Mouse (Mus musculus): ENCODE data around the gene Tirap.

Tirap gene

DNA sequence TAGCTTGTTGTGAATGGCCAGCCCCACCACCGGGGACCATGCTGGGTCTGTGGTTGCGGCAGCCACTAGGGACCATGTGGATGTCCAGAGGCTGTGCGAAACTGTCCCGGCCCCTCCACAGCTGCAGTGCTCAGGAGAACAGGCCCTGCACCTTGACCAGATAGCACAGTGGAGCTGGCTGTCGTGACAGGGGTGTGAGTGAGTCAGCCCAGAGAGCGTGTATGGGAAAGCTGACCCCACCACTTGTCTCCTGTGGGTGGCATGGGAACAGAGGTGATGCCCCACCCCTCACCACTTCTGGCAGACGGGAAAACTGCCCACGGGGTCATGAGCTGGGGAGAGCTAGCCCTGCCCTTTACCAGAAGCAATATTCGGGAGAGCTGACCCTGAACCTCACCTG, 55.0 kb downstream of the Tirap start:
- no peak for DNase-seq

DNA sequence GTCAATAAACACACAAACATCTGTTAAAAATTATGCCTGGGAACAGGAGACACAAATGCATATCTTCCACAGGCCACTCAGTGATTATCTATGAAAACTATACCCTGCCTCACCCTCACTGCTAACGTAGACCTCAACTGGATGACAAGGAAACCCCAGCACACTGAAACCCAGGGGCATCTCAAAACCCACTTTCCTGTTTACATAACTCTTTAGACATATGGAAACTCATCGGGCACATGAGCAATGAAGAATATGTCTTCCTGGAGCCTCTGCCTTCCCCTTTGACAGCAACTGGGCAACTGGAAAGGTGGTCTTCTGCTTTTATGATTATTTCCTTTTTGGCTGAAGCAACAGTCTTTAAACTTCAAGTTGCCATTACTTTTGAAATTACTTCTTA, 57.9 kb downstream of the Tirap start:
- DNase-seq: no peak

GRCm38 (mm10) chr9:35139231-35139744, 60.8 kb downstream of the Tirap start:
- no peak for DNase-seq

DNA sequence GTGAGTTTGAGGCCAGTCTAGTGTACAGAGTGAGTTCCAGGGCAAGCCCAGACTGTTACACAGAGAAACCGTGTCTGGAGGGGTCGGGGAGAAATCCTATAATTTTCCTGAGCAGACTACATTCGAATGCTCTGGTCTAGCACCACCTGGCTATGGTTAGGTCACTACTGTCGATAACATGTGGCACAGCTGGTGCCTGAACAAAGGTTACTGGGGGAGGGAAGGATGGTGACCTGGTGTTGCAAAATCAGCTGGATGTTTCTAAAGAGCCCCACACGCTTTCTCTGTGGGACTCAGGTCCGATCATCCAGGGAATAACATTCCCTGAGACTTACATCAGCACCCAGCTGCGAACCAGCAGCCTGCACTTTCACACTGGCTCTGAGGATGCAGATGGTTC, 62.1 kb downstream of the Tirap start:
- DNase-seq: no peak

DNA sequence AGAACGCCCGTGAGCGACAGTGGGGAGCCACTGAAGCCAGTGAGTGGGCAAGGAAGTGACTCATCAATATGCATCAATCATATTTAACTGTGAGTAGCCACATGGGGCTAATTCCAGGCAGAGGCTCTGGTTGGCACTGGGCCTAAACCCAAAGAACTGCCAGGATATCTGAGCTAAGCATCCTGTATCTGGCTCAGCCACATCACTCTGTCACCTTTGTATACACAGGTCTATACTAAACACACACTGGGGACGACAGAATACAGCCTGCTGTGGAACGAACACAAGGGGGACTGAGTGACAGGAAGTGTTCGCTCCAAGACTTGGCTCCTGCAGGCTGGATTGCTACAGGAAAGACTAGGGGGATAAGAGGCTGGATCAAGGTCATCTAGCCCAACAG, 64.5 kb downstream of the Tirap start:
- DNase-seq: no peak

All from kidney, adult 18-20 months (tissue).